Mouse (Mus musculus): ENCODE measurements around the gene Akap2.

GRCm38 (mm10) chr4:57906708-57907107 is 189.3 kb downstream of the Akap2 start:
- TF ChIP-seq POLR2A (IDR thresholded peaks at IDR 0.05; ENCODE audit: borderline replicate concordance, extremely low read depth, low read depth, low read length) (no peak), CTCF (IDR thresholded peaks at IDR 0.05; ENCODE audit: insufficient read depth, low read length) (no peak)
